Mouse (Mus musculus) kidney, postnatal 4 days (tissue): ENCODE measurements around the gene Ptafr.
"Not testable (repeated sequence)": the region's sequence is repeated elsewhere in the genome, so short reads cannot be mapped to it uniquely, and the experiment has no call there.

Experiments
- DNase-seq, 2 experiments: peaks; one replicate each; pipeline ENCODE4 v3.0.0; 2021; ENCODE audit warnings: mixed read lengths in 2 of 2

The Ptafr gene

GRCm38 (mm10) chr4:132563261-132563660 is 606 bp upstream of the Ptafr start:
- DNase-seq, result no peak

- peak; percentile 22 to 23 for DNase-seq
These were observed 1.4 kb downstream of the Ptafr start for GRCm38 (mm10) chr4:132565089-132565747.

GRCm38 (mm10) chr4:132567361-132567779 is 3.5 kb downstream of the Ptafr start:
- DNase-seq, result peak in 1 of 2 experiments; percentile 29

GRCm38 (mm10) chr4:132569115-132569514 is 5.2 kb downstream of the Ptafr start:
- DNase-seq, result peak in 1 of 2 experiments; percentile 15

GRCm38 (mm10) chr4:132571190-132571589 is 7.3 kb downstream of the Ptafr start:
- DNase-seq, result no peak

- peak in 1 of 2 experiments; percentile 12 for DNase-seq
These were observed 9.5 kb downstream of the Ptafr start for GRCm38 (mm10) chr4:132573327-132573726.

GRCm38 (mm10) chr4:132574809-132575347 is 11.0 kb downstream of the Ptafr start:
- DNase-seq, result no peak

- no peak for DNase-seq
These were observed 19.9 kb downstream of the Ptafr start for GRCm38 (mm10) chr4:132583781-132584180.

- no peak for DNase-seq
These were observed 21.1 kb downstream of the Ptafr start for GRCm38 (mm10) chr4:132584975-132585374.

- DNase-seq, result no peak
These were observed 22.4 kb downstream of the Ptafr start for GRCm38 (mm10) chr4:132586282-132586681.

- no peak for DNase-seq
These were observed 24.6 kb downstream of the Ptafr start for GRCm38 (mm10) chr4:132588512-132588911.

- DNase-seq, result no peak
These were observed 26.8 kb downstream of the Ptafr start for GRCm38 (mm10) chr4:132590642-132591041.

- peak in 1 of 2 experiments; percentile 10 for DNase-seq
These were observed 29.1 kb downstream of the Ptafr start for GRCm38 (mm10) chr4:132592958-132593357.

- peak; percentile 20 to 38 for DNase-seq
These were observed 30.3 kb downstream of the Ptafr start for GRCm38 (mm10) chr4:132594191-132594590.

GRCm38 (mm10) chr4:132598861-132599260 is 35.0 kb downstream of the Ptafr start:
- no peak for DNase-seq

- no peak for DNase-seq
These were observed 35.9 kb downstream of the Ptafr start for GRCm38 (mm10) chr4:132599764-132600163.

- DNase-seq, result no peak
These were observed 36.6 kb downstream of the Ptafr start for GRCm38 (mm10) chr4:132600465-132600864.

- DNase-seq, result not testable (repeated sequence)
These were observed 37.4 kb downstream of the Ptafr start for GRCm38 (mm10) chr4:132601242-132601641.

- DNase-seq, result no peak
These were observed 39.6 kb downstream of the Ptafr start for GRCm38 (mm10) chr4:132603468-132603867.

GRCm38 (mm10) chr4:132605816-132606215 is 41.9 kb downstream of the Ptafr start:
- DNase-seq, result no peak

- DNase-seq, result no peak
These were observed 44.3 kb downstream of the Ptafr start for GRCm38 (mm10) chr4:132608147-132608546.

GRCm38 (mm10) chr4:132610301-132610984 is 46.6 kb downstream of the Ptafr start:
- DNase-seq, result no peak

GRCm38 (mm10) chr4:132611320-132611719 is 47.5 kb downstream of the Ptafr start:
- no peak for DNase-seq

GRCm38 (mm10) chr4:132617873-132618272 is 54.0 kb downstream of the Ptafr start:
- DNase-seq, result no peak
